Mouse (Mus musculus) granulocyte monocyte progenitor cell, adult 5-6 weeks (primary cell): Measurements from ENCODE around the gene Ano2. TPM values are rescaled to one million over a fixed set of nuclear protein-coding genes. Genes with fewer than 3 reads are reported as not detected.
A peak's percentile ranks its signal among the peaks of the same experiment; 100 is the strongest.

Experiments
- ATAC-seq: replicated peaks from 2 replicates; pipeline ENCODE4 v1.8.0; 2016; ENCODE audit warnings: mild to moderate bottlenecking, moderate TSS enrichment, inconsistent platforms; ENCODE audit not compliant: poor library complexity, severe bottlenecking
- total RNA-seq, 2 experiments: library from RNA; stranded (forward) in 1 of 2; stranded (reverse) in 1 of 2; fragments of 200-712, 200-1000 nt in 1 of 2; fragments of >200 nt in 1 of 2; fragmentation: Nextera tagmentation in 1 of 2; gene quantifications; 2 replicates each; pipeline ENCODE4 v1.2.3; 2014 to 2017

Ano2 gene
- total RNA-seq, 2 experiments from 2014 or later, result not detected

DNA sequence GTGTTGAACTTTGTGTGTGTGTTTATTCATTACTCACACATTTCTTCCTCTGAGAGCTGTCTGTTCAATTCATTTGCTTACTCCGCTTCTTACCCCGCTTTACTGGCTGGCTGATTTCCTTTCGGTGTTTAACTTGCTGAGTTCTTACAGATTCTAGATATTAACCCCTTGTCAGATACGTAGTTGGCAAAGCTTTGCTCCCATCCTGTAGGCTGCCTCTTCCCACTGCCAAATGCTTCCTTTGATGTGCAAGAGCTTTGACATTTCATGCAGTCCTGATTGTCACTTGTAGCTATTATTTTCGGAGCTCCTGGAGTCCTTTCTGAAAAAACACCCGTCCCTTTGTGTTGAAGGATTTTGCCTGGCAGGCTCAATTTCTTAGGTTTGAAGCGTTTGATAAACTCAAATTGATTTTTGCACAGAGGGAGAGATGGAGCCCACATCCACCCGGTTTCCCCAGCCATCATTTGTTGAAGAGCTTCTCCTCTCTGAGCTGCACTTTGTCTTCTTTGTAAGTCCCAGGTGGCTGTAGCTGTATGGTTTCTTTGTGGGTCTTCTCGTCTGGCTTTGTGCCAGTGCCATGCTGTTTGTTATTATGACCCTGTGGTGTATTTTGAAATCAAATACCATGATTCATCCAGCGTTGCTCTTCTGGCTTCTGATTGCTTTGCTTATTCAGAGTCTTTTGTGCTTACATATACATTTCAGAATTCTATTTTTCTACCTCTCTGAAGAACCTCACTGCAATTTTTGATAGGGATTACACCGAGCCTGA, 47.5 kb downstream of the Ano2 start:
- ATAC-seq, result no peak

DNA sequence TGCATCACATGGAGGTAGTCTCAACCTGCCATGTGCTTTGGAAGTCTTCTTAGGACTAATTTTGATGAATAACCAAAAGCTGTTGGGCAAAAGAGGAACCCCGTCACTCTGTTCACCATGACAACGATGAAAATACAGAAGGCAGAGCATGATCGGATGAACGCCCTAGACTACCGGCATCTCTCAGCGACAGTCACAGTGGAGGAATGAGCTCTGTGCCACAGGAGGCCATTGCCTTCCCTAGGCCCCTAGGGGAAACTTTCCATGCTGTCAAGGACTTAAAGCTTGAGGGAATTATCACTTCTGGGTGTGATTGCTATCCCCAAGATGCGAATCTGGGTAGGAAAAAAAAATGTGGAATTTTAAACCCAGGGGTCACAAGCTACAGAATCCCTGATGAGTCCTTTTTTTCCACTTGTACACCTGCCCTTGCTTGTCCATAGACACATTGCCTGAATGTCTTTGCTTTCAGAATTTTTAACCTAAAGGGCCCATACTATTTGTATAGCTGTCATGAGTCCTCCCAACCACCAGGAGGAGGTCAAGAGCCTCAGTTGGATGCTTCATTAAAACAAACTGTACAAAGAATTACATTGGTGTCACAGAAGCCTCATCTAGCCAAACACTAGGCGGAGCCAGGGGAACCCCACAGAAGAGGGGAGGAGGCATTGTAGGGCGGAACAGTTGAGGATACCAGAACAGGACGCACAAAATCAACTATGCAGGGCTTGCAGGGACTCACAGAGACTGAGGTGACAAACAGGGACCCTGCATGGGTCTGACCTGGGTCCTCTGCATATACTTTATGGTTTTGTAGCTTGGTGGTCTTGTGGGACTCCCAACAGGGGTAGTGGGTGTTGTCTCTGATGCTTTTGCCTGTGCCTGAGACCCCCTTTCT, 53.2 kb downstream of the Ano2 start:
- ATAC-seq, result peak; percentile 52

DNA sequence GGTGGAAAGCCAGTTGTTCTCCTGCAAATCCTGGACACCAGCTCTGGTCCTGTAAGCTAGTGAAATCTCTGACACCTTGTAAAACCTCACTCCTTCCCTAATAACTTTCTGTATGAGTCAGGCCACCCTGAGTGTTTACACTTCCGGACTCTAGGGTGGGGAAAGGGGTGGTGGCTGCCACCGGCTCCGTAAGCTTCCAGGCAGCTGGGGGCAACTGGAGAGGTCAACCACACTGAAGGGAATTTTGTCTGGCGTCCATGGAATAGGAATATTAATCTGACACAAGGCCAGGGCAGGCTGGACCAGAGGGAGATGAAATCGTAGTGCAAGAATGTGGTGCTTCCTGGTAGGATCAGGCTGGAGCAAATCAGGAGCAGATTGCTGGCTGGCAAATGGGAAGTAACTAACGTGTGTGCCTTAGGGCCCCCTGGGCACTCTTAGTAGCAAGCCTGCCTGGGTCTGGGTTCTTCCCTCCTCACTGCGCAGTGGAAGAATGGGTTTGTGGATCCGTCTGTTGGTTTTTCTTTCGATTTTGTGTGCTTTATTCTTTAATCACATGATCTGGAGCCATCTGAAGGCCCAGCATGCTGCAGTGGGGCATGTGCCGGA, 57.2 kb downstream of the Ano2 start:
- no peak for ATAC-seq

DNA sequence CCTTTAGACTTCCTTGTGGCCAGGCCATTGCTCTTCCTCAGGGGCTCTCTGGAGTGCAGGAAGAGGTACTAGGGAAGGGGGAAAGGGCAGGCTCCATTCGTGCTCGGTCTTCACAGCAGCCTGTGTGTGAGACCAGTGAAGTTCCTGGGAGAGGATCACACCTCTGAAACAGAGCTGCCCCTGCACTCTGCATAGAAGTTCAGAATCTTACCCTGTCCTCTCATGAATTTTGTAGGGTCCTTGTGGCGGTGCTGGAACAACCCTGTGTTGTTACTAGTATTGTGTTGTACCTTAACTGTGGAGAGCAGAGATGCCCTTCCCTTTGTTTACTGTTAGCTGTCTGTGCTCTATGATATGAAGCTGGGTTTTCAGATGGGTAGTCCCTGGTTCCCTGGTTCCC, 58.4 kb downstream of the Ano2 start:
- ATAC-seq, result no peak

DNA sequence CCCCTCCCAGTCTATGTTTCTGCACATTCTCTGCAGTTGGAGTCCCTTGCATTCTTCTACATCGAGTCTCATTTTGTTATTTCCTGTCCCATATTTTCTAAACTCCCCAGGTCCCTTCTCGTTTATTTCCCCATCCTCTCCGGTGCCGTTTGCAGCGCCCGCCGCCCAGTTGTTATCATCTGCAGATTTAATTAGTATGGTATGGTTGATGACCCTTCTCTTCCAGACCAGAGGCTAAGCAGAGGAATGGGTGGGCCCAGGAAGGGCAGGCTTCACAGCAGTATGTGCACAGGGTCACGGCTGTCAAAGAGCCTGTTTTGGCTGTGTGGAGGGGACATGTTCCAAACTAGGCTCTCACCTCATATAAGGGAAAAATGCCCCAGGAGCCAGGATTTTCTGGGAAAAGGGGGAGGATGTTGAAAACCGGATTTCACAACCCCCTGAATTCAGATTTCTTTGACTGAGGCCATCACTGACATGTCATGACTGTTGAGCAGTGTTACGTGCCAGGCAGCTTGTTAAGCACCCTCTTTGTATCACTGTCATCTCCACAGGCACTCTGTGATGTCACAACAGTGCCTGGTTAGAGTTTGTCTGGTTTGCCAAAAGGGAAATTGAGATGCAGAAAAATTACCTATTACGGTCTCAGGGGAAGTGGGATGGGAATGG, 72.8 kb downstream of the Ano2 start:
- ATAC-seq, result no peak

DNA sequence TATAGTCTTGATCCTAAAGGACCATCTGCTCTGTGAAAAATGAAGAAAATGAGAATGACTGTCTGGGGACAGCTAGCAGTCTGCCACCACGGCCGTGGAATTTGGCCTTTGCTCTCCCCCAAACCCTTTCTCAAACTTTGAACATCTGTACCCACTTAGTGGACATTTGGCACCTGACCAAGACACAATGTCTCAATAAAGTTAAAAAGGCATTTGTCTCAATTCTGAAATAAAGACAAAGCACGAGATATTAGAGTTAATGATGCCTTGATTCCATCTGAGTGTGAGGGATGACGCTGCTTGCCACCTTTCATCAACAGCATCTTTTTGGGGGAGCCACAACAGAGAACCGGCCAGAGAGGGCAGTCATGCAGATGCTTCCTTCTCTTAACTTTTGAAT, 83.0 kb downstream of the Ano2 start:
- no peak for ATAC-seq

DNA sequence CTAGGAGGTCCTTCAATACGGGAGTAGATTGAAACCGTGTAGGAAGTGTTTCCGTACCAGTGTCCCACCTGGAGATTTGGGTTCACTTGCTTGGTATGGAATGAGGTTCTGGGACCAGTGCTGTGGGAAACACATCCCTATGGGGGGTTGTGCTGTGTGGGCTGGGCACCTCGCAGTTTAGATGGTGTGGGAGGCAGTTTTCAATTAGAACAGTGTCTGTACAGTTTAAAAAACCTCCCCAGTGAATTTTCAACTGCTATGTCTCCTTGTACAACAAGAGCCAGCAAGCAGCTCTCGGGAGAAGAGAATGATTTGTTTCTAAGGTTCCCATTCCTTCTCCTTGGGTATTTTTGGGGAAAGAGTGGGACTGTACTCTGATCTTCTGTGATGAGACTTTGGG, 86.1 kb downstream of the Ano2 start:
- ATAC-seq, result no peak

DNA sequence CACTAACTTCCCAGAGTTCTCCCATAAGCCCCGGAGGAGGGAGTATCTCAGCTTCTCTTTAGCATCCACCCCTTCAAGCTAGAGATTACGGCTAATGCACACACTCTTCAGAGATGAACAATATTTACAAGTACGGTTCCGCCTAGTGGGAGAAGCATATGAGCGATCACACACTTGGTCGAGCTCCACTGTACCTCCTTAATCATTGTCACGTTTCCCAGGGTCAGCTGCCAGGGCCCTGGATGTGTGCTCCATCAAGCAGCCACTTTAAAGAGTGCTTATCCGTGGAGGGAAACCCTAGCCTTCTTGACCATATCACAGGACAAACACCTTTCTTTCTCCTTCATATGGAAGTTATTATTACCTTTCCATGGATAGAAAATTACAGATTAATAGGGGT, 112.7 kb downstream of the Ano2 start:
- ATAC-seq, result no peak

DNA sequence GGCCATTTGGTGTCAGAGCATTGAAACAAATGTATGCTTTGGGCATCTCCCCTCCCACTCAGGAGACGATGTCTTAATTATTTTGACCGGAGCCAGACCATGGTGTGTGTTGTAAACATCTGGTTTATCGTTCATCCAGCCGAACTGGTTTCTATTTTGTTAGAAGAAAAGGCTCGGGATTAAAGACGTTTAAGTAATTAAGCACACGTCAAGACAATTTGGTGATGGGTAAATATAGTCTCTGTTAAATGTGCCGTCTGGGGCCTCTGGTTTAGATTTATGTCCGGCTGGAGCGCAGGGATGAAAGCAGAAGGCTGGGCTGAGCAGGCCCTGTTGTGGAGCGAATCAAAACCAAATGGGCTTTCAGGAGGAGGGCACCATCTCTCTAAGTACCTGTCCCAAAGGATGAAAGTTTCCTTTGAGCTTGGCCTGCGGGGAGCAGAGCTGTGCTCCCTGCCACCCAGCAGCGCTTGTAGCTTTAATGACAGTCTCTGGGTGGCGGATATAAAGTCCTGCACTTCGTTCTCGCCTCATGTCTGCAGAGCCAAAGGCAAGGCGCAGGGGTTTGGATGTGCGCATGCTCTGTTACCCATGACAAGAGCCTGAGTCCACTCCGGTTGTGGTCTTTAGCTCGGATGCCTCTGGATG, 113.3 kb downstream of the Ano2 start:
- ATAC-seq, result no peak

DNA sequence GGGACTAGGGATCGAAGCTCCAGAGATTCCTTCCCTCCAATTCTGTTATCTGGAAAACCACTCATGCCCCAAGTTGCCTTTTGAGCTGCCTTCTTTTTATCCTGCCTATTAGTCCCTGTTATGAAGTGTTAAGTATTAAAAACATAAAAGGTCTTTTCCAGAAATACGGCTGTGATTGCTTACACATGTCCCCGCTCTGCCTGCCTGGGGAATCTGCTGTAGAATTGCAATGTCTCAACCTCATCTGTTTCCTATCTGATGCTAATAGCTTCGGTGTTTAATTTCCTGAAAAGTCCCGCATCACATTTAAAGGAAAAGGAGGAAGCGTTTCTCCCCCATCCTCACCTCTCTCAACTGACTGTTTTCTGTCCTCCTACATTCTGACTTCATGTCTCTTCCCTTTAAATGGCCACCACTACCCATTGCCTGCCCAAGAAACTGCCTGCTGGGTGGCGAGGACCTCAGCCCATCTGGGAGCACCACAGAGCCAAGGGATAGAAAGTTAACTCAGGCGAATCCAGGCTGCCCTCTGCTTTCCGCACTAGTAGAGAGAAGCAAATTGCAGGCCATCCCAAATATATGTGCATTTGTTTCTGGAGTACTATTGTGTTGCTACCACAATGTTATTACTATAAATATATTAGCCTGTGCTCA, 118.9 kb downstream of the Ano2 start:
- ATAC-seq, result no peak

DNA sequence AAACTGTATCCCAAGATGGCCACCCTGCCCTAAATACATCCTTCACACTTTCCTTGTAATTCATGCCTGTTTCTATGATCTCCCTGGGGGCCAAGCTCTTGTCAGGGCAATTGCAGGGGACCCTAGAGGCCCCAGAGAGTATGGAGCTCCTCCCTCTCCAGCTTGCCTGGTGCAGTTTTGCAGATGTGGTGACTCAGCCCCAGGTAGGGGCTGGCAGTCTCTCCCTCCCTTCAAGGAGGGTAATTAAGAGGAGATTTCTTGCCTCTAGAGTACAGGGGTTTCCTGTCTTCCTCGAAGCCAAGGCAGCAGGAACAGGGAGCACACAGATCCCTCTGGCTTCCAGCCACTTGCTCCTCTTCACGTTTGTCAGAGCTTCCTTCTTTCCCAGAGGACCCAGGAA, 121.2 kb downstream of the Ano2 start:
- ATAC-seq, result no peak

DNA sequence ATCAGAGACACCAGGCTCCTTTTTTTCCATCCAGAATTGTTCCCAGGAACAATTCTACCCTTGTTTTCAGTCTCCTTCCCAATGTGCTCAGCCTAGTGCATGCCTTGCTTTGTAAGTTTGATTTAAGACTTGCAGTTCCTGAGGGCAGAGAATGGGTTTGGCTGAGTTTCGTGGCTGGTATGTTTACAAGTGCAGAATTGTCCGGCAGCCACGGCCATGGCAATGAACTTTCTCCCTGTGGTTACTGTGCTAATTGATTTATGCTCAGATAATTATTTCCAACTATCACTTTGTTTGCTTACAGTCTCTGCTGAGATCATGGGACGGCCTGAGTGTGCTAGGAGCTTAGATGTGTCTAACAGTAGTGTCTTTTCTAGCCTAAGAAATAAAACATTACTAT, 147.9 kb downstream of the Ano2 start:
- no peak for ATAC-seq

DNA sequence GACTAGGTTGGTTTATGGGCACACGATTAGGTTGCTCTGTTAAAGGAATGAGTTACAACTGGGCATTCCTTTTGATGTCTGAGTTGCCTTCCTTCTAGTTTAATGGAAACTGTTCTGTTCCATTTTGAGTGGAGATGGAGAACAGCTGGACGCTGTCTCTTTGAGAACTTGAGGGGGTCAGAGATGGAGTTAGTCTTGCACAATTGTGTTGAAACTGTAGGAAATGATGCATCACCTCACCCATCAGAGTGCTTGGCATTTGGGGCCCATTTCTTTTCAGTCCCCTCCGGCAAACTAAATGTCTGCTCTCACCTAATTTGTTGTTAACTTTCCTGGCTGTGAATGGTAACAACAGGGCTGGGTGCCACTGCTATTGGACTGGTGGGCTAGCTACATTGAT, 151.1 kb downstream of the Ano2 start:
- ATAC-seq, result no peak

DNA sequence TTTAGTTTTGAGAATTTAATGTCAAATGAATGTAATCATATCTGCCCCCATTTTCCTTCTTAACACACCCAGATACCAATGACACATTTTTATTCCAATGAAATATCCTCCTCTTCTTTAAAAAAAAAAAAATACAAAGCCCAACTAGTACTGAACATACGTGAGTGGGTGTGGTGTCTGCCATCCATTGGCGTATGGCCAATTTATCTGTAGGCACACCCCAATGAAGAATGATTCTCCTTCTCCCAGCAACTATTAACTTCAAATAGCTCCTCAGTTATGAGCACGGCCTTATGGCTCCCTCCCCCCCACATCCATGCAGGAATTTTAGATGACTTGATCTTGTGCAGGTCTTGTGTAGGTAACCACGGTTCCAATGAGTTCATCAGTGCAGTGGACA, 161.0 kb downstream of the Ano2 start:
- ATAC-seq, result no peak

DNA sequence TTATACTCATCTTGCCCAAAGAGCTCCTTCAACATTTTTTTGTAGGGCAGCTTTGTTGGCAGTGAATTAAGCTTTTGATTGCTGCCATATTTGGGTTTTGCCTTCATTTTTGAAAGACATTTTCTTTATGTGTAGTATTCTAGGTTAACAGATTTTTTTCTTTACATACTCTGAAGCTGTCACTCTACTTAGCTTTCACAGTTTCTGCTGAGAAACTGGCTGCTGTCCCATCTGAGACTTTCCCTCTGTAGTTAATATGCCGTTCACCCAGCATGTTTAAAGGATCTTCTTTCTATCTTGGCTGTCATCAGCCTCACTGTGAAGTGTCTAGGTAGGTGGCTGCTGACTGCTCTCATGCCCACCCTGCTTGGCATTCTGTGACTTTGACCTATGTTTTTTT, 168.1 kb downstream of the Ano2 start:
- no peak for ATAC-seq

DNA sequence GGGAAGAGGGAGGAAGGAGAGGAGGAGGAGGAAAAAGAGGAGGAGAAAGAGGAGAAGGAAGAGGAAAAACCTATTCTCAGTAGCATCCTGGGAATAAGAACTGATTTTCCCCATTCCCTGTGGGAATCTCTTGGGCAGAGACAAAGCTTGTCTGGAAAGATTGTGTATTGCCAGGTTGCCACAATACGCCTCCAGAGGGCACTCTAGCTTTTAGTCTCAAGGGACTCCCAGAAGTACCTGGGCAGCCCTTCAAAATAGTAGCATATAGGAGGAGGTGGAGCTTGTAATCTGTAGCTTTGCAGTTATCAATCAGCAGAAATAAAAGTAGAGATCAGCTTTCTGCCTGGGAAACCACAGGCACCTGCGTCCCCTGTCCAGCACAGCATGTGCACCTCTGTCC, 178.3 kb downstream of the Ano2 start:
- ATAC-seq, result no peak

DNA sequence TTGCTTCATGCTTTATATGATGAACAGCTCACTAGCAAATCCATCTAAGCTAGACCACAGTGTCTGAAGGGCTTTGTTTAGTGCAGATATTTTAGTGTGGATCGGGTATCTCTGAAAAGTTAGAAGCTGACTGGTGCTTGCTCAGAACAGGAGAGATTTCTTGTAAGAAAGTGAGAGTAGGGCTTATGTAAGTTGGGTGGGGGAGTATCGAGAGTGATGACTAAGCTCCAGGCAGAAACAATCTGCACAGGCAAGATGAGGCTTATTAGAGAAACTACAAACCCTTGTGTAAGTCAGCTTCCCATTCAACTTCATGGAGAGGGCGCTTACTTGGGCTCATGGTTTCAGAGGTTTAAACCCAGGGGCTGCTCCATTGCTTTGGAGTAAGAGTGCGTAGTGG, 181.3 kb downstream of the Ano2 start:
- no peak for ATAC-seq

DNA sequence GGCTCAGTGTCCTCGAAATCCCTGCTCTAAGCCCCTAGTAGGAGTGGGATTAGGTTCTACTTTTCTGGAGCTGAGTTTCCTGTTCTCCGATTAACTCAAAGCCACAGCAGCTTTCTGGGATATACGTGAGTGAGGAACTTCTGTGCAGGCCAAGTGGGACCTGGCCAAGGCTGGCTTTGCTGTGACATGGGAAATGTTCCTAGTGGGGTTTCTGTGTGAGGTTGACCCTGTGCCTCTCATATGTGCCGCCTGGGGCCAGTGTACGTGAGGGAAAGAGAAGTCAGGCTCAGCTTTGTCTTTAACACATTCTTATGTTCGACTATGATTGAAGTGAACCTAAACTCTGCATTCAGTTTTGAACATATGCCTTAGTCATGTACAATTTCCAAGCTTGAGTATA, 184.5 kb downstream of the Ano2 start:
- ATAC-seq, result no peak

DNA sequence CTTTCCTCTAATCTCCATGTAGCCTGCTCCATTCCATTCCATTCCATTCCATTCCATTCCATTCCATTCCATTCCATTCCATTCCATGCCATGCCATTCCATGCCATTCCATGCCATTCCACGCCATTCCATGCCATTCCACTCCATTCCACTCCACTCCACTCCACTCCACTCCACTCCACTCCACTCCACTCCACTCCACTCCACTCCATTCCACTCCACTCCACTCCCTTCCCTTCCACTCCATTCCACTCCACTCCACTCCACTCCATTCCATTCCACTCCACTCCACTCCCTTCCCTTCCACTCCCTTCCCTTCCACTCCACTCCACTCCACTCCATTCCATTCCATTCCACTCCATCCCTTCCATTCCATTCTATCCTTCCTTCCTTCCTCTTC, 186.7 kb downstream of the Ano2 start:
- ATAC-seq, result no peak

DNA sequence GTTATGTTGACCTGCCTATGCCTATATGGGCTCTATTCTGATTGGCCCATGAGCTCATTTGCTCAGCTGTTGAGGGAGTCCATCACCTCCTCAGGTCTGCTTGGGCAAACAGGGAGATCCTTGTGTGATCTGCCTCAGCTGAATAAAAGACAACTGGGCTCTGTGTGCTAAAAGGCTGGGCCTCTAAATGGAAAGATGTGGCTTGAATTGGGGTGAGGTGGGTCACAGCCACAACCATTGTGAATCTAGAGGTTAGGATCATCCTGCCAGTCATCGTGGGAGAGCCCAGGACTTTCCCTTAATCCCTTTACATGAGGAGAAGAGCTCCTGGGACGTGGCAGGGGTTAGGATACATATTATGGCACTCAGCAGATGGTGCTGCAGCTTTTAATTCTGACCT, 188.5 kb downstream of the Ano2 start:
- no peak for ATAC-seq
